Mouse (Mus musculus) heart, adult 10 weeks (tissue): Measurements from ENCODE around the gene Klk1b5. TPM values are rescaled to one million over a fixed set of nuclear protein-coding genes. Genes with fewer than 3 reads are reported as not detected.

Experiments used
- polyA plus RNA-seq: library from polyadenylated mRNA; stranded (reverse); fragments of 350-450 nt; fragmentation: Illumina TruSeq; extraction: RNeasy Lipid Tissue Mini Kit (QIAGEN cat#74804); gene quantifications from one replicate; pipeline ENCODE4 v1.2.3, GENCODE M21; 2014; ENCODE audit warnings: low read depth, low replicate concordance

The Klk1b5 gene
- not detected for polyA plus RNA-seq

DNA sequence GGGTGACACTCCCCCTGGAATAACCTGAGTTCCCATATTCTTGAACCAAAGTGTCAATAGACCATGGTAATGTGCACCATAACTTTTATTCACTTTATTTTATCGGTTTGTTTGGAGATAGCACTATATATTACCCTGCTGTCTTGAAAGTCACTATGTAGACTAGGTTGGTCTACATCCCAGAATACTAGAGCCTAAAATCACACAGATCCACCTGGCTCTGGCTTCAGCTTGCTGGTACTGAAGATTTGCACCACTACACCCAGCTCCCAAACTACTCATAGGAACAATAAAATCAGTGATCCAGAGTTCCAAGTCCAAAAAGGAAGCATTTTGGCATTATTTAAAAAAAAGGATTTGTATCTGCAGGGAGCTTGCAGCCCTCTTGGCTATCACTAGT lies at the start of gene Klk1b5:
Gene Klk1b5 (plus strand): TSS at position 301 of the 400 bp plus-strand sequence.

DNA sequence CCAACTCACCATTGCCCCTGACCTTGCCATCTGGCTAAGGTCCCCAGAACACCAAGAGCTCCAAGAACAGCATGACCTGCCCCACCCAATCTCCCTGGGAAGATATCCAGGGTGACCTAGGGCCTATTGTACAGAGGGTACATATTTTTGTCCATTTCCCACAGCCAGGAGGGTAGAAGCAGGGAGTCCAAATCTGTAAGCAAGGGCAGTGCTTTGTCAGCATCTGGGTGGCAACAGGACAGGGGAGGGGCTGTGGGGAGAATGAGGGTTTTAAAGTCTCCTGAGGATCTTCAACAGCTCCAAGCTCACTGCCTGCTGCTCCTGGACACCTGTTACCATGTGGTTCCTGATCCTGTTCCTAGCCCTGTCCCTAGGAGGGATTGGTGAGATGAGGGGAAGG lies 27.8 kb upstream of the Klk1b5 start, which contains the start of gene Klk1b24:
Gene Klk1b24 (plus strand): TSS at position 301 of the 400 bp plus-strand sequence.

DNA sequence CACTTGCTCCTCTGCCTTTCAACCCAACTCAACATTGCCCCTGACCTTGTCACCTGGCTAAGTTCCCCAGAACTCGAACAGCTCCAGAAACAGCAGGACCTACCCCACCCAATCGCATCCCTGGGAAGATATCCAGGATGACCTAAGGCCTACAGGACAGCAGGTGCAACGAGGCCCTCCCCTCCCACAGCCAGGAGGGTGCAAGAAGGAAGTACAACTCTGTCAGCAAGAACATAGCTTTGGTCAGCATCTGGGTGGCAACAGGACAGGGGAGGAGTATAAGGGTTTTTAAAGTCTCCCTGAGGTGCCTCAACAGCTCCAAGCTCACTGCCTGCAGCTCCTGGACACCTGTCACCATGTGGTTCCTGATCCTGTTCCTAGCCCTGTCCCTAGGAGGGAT lies 17.9 kb upstream of the Klk1b5 start, which contains the start of gene Klk1b3:
Gene Klk1b3 (plus strand): TSS at position 301 of the 400 bp plus-strand sequence.

DNA sequence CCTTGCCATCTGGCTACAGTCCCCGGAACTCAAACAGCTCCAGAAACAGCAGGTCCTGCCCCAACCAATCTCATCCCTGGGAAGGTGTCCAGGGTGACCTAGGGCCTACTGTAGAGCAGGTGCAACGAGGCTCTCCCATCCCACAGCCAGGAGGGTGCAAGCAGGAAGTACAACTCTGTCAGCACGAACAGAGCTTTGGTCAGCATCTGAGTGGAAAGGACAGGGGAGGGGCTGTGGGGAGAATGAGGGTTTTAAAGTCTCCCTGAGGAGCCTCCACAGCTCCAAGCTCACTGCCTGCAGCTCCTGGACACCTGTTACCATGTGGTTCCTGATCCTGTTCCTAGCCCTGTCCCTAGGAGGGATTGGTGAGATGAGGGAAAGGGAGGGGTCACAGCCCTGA lies 8.6 kb upstream of the Klk1b5 start, which contains the start of gene Klk1b4:
Gene Klk1b4 (plus strand): TSS at position 301 of the 400 bp plus-strand sequence.

GRCm38 (mm10) chr7:44225076-44225475 lies 9.3 kb downstream of the Klk1b5 start, which contains the start of gene Klk1:
Gene Klk1 (plus strand): TSS chr7:44225360.

GRCm38 (mm10) chr7:44235909-44236308 lies 20.2 kb downstream of the Klk1b5 start, which contains the start of gene Gm36864:
Gene Gm36864 (plus strand): TSS chr7:44236177.

DNA sequence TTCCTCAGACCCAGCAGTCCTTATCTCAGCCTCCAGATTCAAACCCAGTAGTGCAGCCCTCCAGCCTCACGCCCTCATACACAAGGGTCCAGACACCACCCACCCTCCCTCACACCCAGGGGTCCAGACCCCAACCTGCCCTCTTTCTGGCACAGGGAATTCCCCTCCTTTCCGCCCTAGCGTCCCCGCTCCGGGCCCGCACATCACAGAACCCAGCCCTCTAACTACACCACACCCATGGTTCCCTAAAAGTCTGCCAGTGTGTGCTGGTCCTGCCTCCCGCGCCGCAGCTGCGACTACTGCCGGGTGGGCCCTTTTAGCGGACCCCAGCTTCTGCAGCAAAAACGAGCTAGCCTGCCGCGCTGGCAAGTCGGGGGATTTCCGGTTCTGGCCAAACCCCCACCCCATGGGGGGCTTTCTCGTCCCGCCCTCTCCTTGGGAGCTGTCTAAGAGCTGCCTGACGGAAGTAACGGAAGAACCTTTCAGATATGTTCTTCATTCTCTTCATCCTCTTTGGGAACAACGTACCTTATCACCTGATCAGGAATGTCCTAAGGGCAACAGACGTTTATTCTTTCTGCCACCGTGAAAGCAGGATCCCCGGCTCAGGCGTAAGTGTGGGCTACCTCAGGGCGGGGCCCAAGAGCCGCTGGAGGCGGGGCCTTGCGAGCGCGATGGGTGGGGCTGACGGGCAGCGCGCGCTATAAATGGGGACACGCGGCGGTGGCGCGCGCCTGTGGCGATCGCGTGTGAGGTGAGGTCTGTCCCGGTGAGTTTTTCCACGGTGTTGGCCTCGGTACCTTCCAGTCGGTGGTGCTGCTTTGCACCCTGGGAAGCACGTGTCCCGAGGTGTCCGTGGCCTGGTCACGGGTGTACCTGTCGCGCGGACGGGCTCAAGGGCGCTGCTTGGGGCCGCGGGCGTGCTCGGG lies 30.6 kb downstream of the Klk1b5 start, which contains the start of the genes 1700028J19Rik and 2410002F23Rik:
Gene 1700028J19Rik (minus strand): TSS at position 641 of the 929 bp plus-strand sequence.
Gene 2410002F23Rik (plus strand): TSS at position 668 of the 929 bp plus-strand sequence.

DNA sequence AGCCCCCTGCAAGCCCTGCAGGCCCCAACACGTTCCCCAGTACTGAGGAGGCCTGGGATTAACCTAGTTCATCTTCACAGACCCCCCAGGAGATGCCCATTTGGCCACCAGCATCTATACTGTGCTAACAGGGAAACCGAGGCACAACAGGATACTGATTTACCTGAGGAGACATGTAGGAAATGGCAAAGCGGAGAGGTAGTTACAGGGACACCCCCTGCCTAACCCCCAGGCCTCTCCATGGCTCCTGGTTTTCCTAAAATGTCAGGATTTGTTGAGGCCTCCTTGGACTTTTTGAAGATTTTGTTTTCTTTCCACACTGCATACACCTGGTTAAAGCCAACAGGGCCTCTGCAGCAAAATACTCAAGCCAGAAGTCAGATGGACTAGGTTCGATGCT lies 41.5 kb downstream of the Klk1b5 start, which contains the start of gene Acp4:
Gene Acp4 (minus strand): TSS at position 101 of the 400 bp plus-strand sequence.

GRCm38 (mm10) chr7:44261147-44261546 lies 45.4 kb downstream of the Klk1b5 start, which contains the start of gene Gm15517:
Gene Gm15517 (plus strand): TSS chr7:44261447.

Other genes starting within 250 kb of the Klk1b5 start
- not detected for gene Klk1b1, start 249.2 kb upstream of the Klk1b5 start, polyA plus RNA-seq
- gene Klk1b9, start 239.9 kb upstream of the Klk1b5 start, polyA plus RNA-seq = not detected
- not detected for gene Klk1b11, start 220.1 kb upstream of the Klk1b5 start, polyA plus RNA-seq
- gene Klk1b26, start 203.8 kb upstream of the Klk1b5 start, polyA plus RNA-seq = 0.45 TPM
- not detected for gene Klk1b27, start 163.7 kb upstream of the Klk1b5 start, polyA plus RNA-seq
- not detected for gene Klk1b21, start 113.6 kb upstream of the Klk1b5 start, polyA plus RNA-seq
- gene Klk1b22, start 103.3 kb upstream of the Klk1b5 start, polyA plus RNA-seq = not detected
- not detected for gene Klk1b16, start 79.2 kb upstream of the Klk1b5 start, polyA plus RNA-seq
- not detected for gene Klk1b24, start 27.7 kb upstream of the Klk1b5 start, polyA plus RNA-seq
- not detected for gene Klk1b3, start 17.8 kb upstream of the Klk1b5 start, polyA plus RNA-seq
- not detected for gene Klk1b4, start 8.5 kb upstream of the Klk1b5 start, polyA plus RNA-seq
- not detected for gene Klk1, start 9.4 kb downstream of the Klk1b5 start, polyA plus RNA-seq
- not detected for gene Gm36864, start 20.2 kb downstream of the Klk1b5 start, polyA plus RNA-seq
- gene 1700028J19Rik, start 30.8 kb downstream of the Klk1b5 start, polyA plus RNA-seq = 0.68 TPM
- gene 2410002F23Rik, start 30.8 kb downstream of the Klk1b5 start, polyA plus RNA-seq = 18.5 TPM
- not detected for gene Acp4, start 41.4 kb downstream of the Klk1b5 start, polyA plus RNA-seq
- not detected for gene Gm15517, start 45.5 kb downstream of the Klk1b5 start, polyA plus RNA-seq
- 1.3 TPM for gene Clec11a, start 91.0 kb downstream of the Klk1b5 start, polyA plus RNA-seq
- 1.0 TPM for gene Shank1, start 94.3 kb downstream of the Klk1b5 start, polyA plus RNA-seq
- 2.6 TPM for gene Syt3, start 168.2 kb downstream of the Klk1b5 start, polyA plus RNA-seq
- gene 1700008O03Rik, start 169.9 kb downstream of the Klk1b5 start, polyA plus RNA-seq = not detected
- gene Lrrc4b, start 213.1 kb downstream of the Klk1b5 start, polyA plus RNA-seq = 11.4 TPM
- gene Aspdh, start 249.4 kb downstream of the Klk1b5 start, polyA plus RNA-seq = 0.73 TPM